Mouse (Mus musculus): Measurements from ENCODE around the gene Chn2.

DNA sequence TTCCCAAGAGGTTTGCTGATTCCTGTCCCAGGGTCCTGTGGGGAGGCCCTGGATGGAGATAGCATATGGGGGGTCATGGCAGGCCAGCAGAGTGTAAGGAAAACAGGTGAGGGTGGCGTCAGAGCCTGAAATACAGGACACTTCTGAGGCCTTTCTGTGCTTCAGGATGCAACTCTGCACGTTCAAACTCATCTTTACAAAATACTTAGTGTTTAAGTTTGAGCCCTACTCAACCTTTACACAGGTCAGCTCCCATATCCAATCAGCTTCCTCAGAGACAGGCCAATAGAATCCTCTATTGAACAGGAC lies 104.3 kb downstream of the Chn2 start:
- TF ChIP-seq GATA1 (IDR thresholded peaks at IDR 0.05; ENCODE audit: low read length) (no peak), TAL1 (IDR thresholded peaks at IDR 0.05; ENCODE audit: low read length) (no peak)

Data from erythroblast, embryonic 14.5 days (primary cell).